Mouse (Mus musculus) CH12.LX (cell line): ENCODE results near the gene Ankfn1.

ENCODE experiments used
- CHD2 ChIP-seq: IDR thresholded peaks from 2 replicates; pipeline ENCODE4 v1.6.1; 2011; ENCODE audit warnings: low read length, improper control_type of control experiment
- MAFK ChIP-seq: IDR thresholded peaks from 2 replicates; pipeline ENCODE4 v1.6.1; 2011; ENCODE audit warnings: low read length, improper control_type of control experiment; ENCODE audit not compliant: insufficient replicate concordance
- MYC ChIP-seq: IDR thresholded peaks from 2 replicates; pipeline ENCODE4 v1.6.1; 2011; ENCODE audit warnings: low read depth, mild to moderate bottlenecking, improper control_type of control experiment, low read length
- NRF1 ChIP-seq: IDR thresholded peaks from 2 replicates; pipeline ENCODE4 v1.6.1; 2014; ENCODE audit warnings: low read depth, mild to moderate bottlenecking, inconsistent platforms, low read length, improper control_type of control experiment, moderate library complexity
- RCOR1 ChIP-seq: conservative IDR thresholded peaks from 2 replicates; pipeline ENCODE4 v1.6.1; 2012; ENCODE audit warnings: low read depth, mild to moderate bottlenecking, inconsistent platforms, low read length, improper control_type of control experiment

- TF ChIP-seq MYC: no peak
- no peak for TF ChIP-seq MAFK
- no peak for TF ChIP-seq NRF1
- TF ChIP-seq CHD2: no peak
- no peak for TF ChIP-seq RCOR1
Observed at GRCm38 (mm10) chr11:89611596-89611995, 165.9 kb downstream of the Ankfn1 start.
